Mouse (Mus musculus) ES-Bruce4 (cell line): ENCODE data around the gene Hspb7.

Experiments used
- CTCF ChIP-seq: IDR thresholded peaks from one replicate; pipeline ENCODE4 v1.8.1; 2011; ENCODE audit warnings: low read depth, low read length
- EP300 ChIP-seq: IDR thresholded peaks from 2 replicates; pipeline ENCODE4 v1.6.1; 2011; ENCODE audit warnings: low read depth, low read length; ENCODE audit not compliant: insufficient read depth
- POLR2A ChIP-seq: IDR thresholded peaks from one replicate; pipeline ENCODE4 v1.8.1; 2011; ENCODE audit warnings: low read length; ENCODE audit not compliant: insufficient read depth

- TF ChIP-seq CTCF (no peak), POLR2A (no peak), EP300 (no peak)
Measured at GRCm38 (mm10) chr4:141458888-141459287, 38.3 kb downstream of the Hspb7 start.
